Mouse (Mus musculus) heart, postnatal 4 days (tissue): ENCODE data around the gene Amdhd2. TPM values are rescaled to one million over a fixed set of nuclear protein-coding genes. Genes with fewer than 3 reads are reported as not detected.

Source experiments
- total RNA-seq, 2 experiments: library from RNA; stranded (reverse); gene quantifications; 2 replicates each; pipeline ENCODE4 v1.2.3; 2021

The Amdhd2 gene
- total RNA-seq, 2 experiments from 2014 or later: 19.5 to 19.6 TPM

Other genes with a start within 250 kb of the Amdhd2 start
- not detected for gene Dcpp3, start 246.3 kb downstream of the Amdhd2 start, total RNA-seq
- gene Sbp, start 222.1 kb downstream of the Amdhd2 start, total RNA-seq: not detected
- not detected for gene Sbpl, start 208.5 kb downstream of the Amdhd2 start, total RNA-seq
- gene Prss30, start 183.2 kb downstream of the Amdhd2 start, total RNA-seq: not detected
- gene Prss22, start 165.7 kb downstream of the Amdhd2 start, total RNA-seq: not detected
- not detected for gene Prss27, start 125.6 kb downstream of the Amdhd2 start, total RNA-seq
- gene Kctd5, start 90.3 kb downstream of the Amdhd2 start, total RNA-seq: 10 to 100 TPM; 25.4 to 26.0 TPM
- 10 to 100 TPM; 62.1 to 62.6 TPM for gene Pdpk1, start 12.8 kb downstream of the Amdhd2 start, total RNA-seq
- gene Atp6v0c, start 5.9 kb upstream of the Amdhd2 start, total RNA-seq: 100 to 1,000 TPM; 291 to 298 TPM
- gene Tbc1d24, start 41.8 kb upstream of the Amdhd2 start, total RNA-seq: 10 to 100 TPM in 1 of 2 experiments, 1 to 10 TPM in 1; 9.6 to 10.9 TPM
- 1 to 10 TPM; 2.3 to 2.4 TPM for gene Ntn3, start 45.8 kb upstream of the Amdhd2 start, total RNA-seq
- gene Tedc2, start 57.1 kb upstream of the Amdhd2 start, total RNA-seq: 1 to 10 TPM; 4.2 to 5.1 TPM
- 10 to 100 TPM; 18.1 to 20.1 TPM for gene Ccnf, start 87.7 kb upstream of the Amdhd2 start, total RNA-seq
- gene Abca17, start 187.3 kb upstream of the Amdhd2 start, total RNA-seq: under 1 TPM in 1 of 2 experiments, not detected in 1; 0.05 TPM
- 10 to 100 TPM; 14.7 to 16.8 TPM for gene Abca3, start 188.2 kb upstream of the Amdhd2 start, total RNA-seq